Mouse (Mus musculus) limb, embryonic 14.5 days (tissue): ENCODE results near the gene Tll1. TPM values are rescaled to one million over a fixed set of nuclear protein-coding genes. Genes with fewer than 3 reads are reported as not detected.

Source experiments
- ATAC-seq: fragments of 200-750 bp; cut with Nextera tagmentation; 2 replicates; pipeline ENCODE4 v1.8.0; 2017; ENCODE audit warnings: low read depth, moderate number of reproducible peaks, moderate TSS enrichment; ENCODE audit not compliant: low FRiP score
- DNase-seq: peaks from one replicate; pipeline ENCODE4 v3.0.0-alpha.2; 2015; ENCODE audit warnings: low spot score
- H3K27ac ChIP-seq: fragments of 300-500 bp; sonication (generic); replicated peaks from 2 replicates; pipeline ENCODE4 v1.5.1; 2014; ENCODE audit warnings: low read depth, mild to moderate bottlenecking, low read length, moderate library complexity, mixed read lengths
- H3K27me3 ChIP-seq: fragments of 300-500 bp; sonication (generic); 2 replicates; pipeline ENCODE4 v1.6.1; 2014; ENCODE audit warnings: low read length, mixed read lengths; ENCODE audit not compliant: control insufficient read depth, insufficient read depth
- H3K36me3 ChIP-seq: fragments of 300-500 bp; sonication (generic); 2 replicates; pipeline ENCODE4 v1.6.1; 2014; ENCODE audit warnings: mild to moderate bottlenecking, low read length, moderate library complexity, mixed read lengths; ENCODE audit not compliant: control insufficient read depth, insufficient read depth
- H3K4me1 ChIP-seq: fragments of 300-500 bp; sonication (generic); 2 replicates; pipeline ENCODE4 v1.6.1; 2014; ENCODE audit warnings: antibody characterized with exemption, low read length, mixed read lengths; ENCODE audit not compliant: control insufficient read depth, insufficient read depth
- H3K4me2 ChIP-seq: fragments of 300-500 bp; sonication (generic); replicated peaks from 2 replicates; pipeline ENCODE4 v1.6.1; 2014; ENCODE audit warnings: low read depth, mild to moderate bottlenecking, low read length, moderate library complexity; ENCODE audit not compliant: severe bottlenecking
- H3K4me3 ChIP-seq: fragments of 300-500 bp; sonication (generic); replicated peaks from 2 replicates; pipeline ENCODE4 v1.5.1; 2014; ENCODE audit warnings: low read length
- H3K9ac ChIP-seq: fragments of 300-500 bp; sonication (generic); 2 replicates; pipeline ENCODE4 v1.6.1; 2014; ENCODE audit warnings: mild to moderate bottlenecking, low read depth, low read length, moderate library complexity; ENCODE audit not compliant: severe bottlenecking
- H3K9me3 ChIP-seq: fragments of 300-500 bp; sonication (generic); 2 replicates; pipeline ENCODE4 v1.6.1; 2016; ENCODE audit warnings: low read length; ENCODE audit not compliant: control insufficient read depth
- POLR2A ChIP-seq: fragments of 200-500 bp; IDR thresholded peaks from 2 replicates; pipeline ENCODE4 v1.8.0; 2012; ENCODE audit warnings: inconsistent platforms, mild to moderate bottlenecking, moderate library complexity, borderline replicate concordance; ENCODE audit not compliant: insufficient read depth, insufficient read length; ENCODE audit errors: extremely low read depth
- WGBS: fragments of 180-500 bp; shearing (Covaris S2); extraction: QIAGEN DNeasy Blood & Tissue Kit; methylation state at CpG from one replicate; pipeline ENCODE4 v1.1.7; 2014; 5-methylcytosine and 5-hydroxymethylcytosine counted together
- polyA plus RNA-seq, 2 experiments: library from polyadenylated mRNA; depleted of rRNA in 1 of 2; stranded (reverse) in 1 of 2; unstranded in 1 of 2; fragments of >200 nt; fragmentation: Nextera tagmentation in 1 of 2; extraction: Ambion mirVana in 1 of 2; gene quantifications; 2 replicates each; pipeline versions ENCODE4 v1.2.1 to v1.2.3; 2012 to 2014

Gene Tll1
- polyA plus RNA-seq, 2 experiments, result 2.6 to 3.2 TPM

DNA sequence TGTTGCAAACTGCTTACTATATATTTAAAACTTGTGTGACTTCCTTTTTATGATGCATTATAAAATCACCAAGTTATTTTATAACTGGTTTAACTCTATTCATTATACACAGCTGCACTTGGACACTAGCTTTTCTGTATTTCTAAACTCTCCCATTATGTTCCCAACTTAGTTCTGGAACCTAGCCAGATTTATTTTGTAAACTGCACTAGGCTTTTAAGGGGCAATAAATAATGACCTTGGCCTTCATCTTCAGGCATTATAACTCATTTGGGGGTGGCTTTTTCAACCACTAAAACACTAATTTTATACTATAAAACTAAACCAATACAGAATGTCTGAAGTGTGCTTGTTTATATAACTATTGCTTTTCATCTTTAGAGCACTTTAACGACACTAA lies 8.8 kb upstream of the Tll1 start:
- WGBS, result 10% methylated on average over 1 of the region's 1 CpGs
- H3K9ac ChIP-seq, result no peak overlapping the region
- ATAC-seq (no peak), DNase-seq (no peak)
- no peak overlapping the region for H3K27ac ChIP-seq
- TF ChIP-seq POLR2A, result no peak
- no peak overlapping the region for H3K4me3 ChIP-seq
- H3K27me3 ChIP-seq, result no peaks in the 10 kb centered on the region
- no peaks in the 10 kb centered on the region for H3K4me1 ChIP-seq
- H3K9me3 ChIP-seq, result no peaks in the 10 kb centered on the region
- no peak overlapping the region for H3K4me2 ChIP-seq
- H3K36me3 ChIP-seq, result no peaks in the 10 kb centered on the region

DNA sequence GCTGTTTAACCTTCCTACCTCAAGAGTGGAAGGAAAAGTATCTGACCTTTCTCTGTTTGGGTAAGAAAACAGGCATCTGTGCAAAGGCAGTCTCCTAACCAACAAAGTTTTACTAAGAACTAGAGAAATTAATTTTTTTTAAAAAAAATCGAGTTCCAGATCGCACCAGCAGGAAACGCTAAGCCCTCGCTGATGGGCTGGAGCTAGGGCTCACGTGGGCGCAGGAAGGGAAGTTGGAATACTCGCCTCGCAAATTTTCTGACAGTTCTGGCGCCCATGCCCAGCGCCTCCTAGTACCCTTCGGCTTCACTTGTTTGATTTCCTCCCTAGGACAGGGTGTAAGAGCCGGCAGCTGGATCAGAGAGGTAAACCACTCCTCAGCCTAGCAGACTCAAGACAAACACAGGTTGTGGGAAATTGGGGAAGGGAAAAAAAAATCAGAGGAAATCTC lies 365 bp upstream of the Tll1 start:
- WGBS, result under 1% methylated on average over 12 of the region's 12 CpGs
- peak; percentile 51 for DNase-seq
- Histone ChIP-seq H3K4me1 (peaks cover 15% of the 10 kb centered on the region), H3K4me2 (peak overlapping the region; percentile 97), H3K36me3 (no peaks in the 10 kb centered on the region), H3K4me3 (peak overlapping the region; percentile 60), H3K27me3 (peaks cover 19% of the 10 kb centered on the region; the same call in 1 of the 2 replicates), H3K9me3 (no peaks in the 10 kb centered on the region), H3K9ac (peak overlapping the region; percentile 67), H3K27ac (0 out of 2 replicates have a peak overlapping the region, but pooled peaks have one; percentile 63)
- TF ChIP-seq POLR2A, result no peak
- peak; percentile 41; the same call in 1 of the 2 replicates for ATAC-seq

DNA sequence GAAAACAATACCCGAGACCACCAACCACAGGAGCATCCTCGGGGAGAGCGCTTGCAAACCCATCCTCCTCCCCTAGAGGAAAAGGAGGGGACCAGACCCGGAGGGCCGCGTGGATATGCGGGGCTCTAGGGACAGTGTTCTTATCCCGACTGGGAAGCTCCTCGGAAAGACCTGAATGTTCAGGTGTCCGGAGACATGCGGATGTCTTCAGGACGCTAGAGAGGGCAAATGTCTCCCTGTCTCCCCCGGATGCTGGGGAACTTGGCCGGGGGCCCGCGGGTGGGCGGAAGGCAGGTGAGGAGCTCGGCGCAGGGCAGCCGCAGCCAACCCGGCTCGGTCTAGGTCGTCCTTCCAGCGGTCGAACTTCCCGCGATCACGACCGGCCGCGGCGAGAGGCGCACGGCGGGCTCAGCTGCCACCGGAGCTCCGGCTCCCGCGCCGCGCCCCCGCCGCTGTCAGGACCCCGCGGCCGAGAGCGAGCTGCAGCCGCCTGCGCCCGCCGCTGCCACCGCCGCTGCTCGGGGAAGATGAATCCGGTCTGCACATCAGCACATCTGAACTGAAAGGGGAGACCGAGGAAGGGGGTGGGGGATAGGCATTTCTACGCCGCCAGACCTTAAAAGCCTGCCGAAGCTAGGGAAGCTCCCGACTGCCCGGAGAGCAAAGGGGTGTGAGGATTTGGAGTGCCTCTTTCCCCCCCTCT lies 599 bp downstream of the Tll1 start:
- Histone ChIP-seq H3K27me3 (peaks cover 19% of the 10 kb centered on the region; the same call in 1 of the 2 replicates), H3K9me3 (no peaks in the 10 kb centered on the region), H3K36me3 (no peaks in the 10 kb centered on the region), H3K4me3 (peak overlapping the region; percentile 60), H3K9ac (peak overlapping the region; percentile 67), H3K4me1 (peaks cover 15% of the 10 kb centered on the region), H3K27ac (peak overlapping the region; percentile 63), H3K4me2 (peak overlapping the region; percentile 97)
- ATAC-seq (peak; percentile 59), DNase-seq (no peak)
- WGBS, result 1% methylated on average over 54 of the region's 61 CpGs
- no peak for TF ChIP-seq POLR2A

DNA sequence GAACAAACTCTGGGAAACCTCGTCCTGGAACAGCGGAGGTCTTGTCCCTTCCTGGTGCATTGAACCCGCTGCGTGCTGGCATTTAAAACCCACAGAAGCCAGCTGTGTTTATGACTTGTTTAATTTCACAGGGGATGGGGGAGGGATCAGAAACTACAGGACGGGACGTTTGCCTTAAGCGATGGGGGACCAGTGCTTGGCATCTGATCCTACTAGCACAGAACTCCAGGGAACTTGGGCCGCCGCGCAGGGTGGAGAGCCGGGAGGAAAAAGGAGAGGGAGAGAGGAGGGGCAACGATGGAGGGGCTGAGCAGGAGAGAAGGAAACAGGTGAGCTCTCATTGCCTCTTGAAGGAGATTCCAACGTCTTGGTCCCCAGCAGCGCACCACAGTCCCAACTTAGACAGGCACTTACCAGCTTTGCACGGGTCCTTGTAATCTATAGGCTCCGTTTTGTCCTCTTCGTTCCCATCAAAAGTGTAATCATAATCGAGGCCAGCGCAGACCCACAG lies 1.2 kb downstream of the Tll1 start:
- Histone ChIP-seq H3K4me3 (peak overlapping the region; percentile 60), H3K27ac (no peak overlapping the region), H3K9ac (peak overlapping the region; percentile 67), H3K27me3 (peaks cover 19% of the 10 kb centered on the region; the same call in 1 of the 2 replicates), H3K4me1 (peaks cover 15% of the 10 kb centered on the region), H3K4me2 (peak overlapping the region; percentile 97), H3K36me3 (no peaks in the 10 kb centered on the region), H3K9me3 (no peaks in the 10 kb centered on the region)
- DNase-seq (peak; percentile 23), ATAC-seq (0 out of 2 replicates have a peak, but pooled peaks have one; percentile 20)
- WGBS, result under 1% methylated on average over 19 of the region's 19 CpGs
- TF ChIP-seq POLR2A, result no peak

DNA sequence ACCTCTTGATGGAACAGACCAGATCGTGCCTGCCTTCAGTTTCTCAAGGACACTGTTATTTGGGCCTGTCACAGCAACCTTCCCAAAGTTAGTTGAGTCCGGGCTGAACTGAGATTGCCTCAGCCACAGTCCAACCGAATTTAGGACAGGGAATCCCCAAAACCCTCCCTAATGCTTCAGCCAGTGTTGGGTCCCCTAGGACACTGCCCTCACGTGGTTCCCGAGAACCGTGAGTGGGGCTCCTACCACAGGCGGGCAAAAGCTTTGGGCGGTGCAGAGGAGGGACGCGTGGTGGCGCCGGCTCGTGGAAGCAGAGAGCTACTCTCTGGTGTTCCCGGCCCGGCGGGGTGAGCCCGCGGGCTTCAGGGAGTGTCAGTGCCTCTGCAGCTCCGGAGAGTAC lies 1.9 kb downstream of the Tll1 start:
- peaks cover 15% of the 10 kb centered on the region for H3K4me1 ChIP-seq
- H3K4me3 ChIP-seq, result peak overlapping the region; percentile 60
- H3K4me2 ChIP-seq, result peak overlapping the region; percentile 97
- peak; percentile 47 for DNase-seq
- H3K27ac ChIP-seq, result no peak overlapping the region
- H3K9ac ChIP-seq, result peak overlapping the region; percentile 67
- no peaks in the 10 kb centered on the region for H3K36me3 ChIP-seq
- no peaks in the 10 kb centered on the region for H3K9me3 ChIP-seq
- ATAC-seq, result peak; percentile 38
- H3K27me3 ChIP-seq, result peaks cover 19% of the 10 kb centered on the region; the same call in 1 of the 2 replicates
- 1% methylated on average over 19 of the region's 19 CpGs for WGBS
- TF ChIP-seq POLR2A, result no peak
